Mouse (Mus musculus) embryonic stem cell, embryonic (primary cell): Measurements from ENCODE around the gene Vps37d.

Source experiments
- CTCF ChIA-PET, 4 experiments: fragments of 300-600 bp in 2 of 4; fragments of 350-600 bp in 2 of 4; sonication (Branson Sonifier 250); formaldehyde crosslinking; loops; one replicate each; lab custom pipeline; 2022; ENCODE audit warnings: inconsistent platforms in 2 of 4; lab: Charles Lee
- POLR2A ChIA-PET, 4 experiments: fragments of 300-600 bp in 2 of 4; fragments of 350-600 bp in 2 of 4; sonication (Branson Sonifier 250); formaldehyde crosslinking; loops; one replicate each; lab custom pipeline; 2022; ENCODE audit warnings: antibody characterized with exemption in 4 of 4, inconsistent platforms in 1 of 4; lab: Charles Lee

The Vps37d gene

GRCm38 (mm10) chr5:135063629-135064381 lies 14.3 kb downstream of the Vps37d start, which contains the start of gene Dnajc30:
Gene Dnajc30, plus strand, starts transcription at chr5:135064202.
- POLR2A ChIA-PET: interaction anchor here in 3 of 4 experiments (0.5 to 3.0 kb wide), 17 partner anchors 9 to 463 kb away, joined by 3 to 14 read pairs (median 3); partner anchors contain the start of genes Abhd11 (in 2 of the 3), Vps37d (in 2 of the 3), Stx1a (in 1 of the 3) and Tbl2 (in 1 of the 3)
- CTCF ChIA-PET: interaction anchor here in 3 of 4 experiments (0.6 to 1.7 kb wide), 9 partner anchors 9 to 258 kb away, joined by 3 to 8 read pairs (median 4); no protein-coding TSS in a partner anchor

DNA sequence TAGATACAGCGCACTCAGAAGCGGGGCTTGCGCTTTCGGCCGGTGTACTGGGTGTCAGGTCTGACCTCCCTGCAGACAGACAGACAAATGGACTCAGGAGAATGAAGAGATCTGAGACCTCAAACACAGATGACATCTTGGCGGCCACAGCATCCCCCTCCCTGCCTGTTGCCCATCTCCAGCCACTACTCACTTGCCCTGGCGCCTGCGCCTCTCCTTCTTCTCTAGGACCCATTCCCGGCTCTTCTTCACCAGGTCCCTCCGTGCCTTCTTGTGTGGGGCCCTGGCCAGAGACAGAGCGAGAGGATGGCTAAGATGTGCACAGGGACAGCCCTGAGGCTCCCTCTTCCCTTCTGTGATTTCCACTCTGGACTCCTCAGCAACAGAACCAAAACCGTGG lies 24.7 kb downstream of the Vps37d start:
- CTCF ChIA-PET: interaction anchor here in 1 of 4 experiments (0.9 kb wide), 1 partner anchor 11 kb away, joined by 3 read pairs; no protein-coding TSS in a partner anchor
- POLR2A ChIA-PET: interaction anchor here in 3 of 4 experiments (0.8 to 4.6 kb wide), 9 partner anchors 9 to 146 kb away, joined by 3 to 22 read pairs (median 4); partner anchors contain the start of gene Abhd11 (in 1 of the 3)

DNA sequence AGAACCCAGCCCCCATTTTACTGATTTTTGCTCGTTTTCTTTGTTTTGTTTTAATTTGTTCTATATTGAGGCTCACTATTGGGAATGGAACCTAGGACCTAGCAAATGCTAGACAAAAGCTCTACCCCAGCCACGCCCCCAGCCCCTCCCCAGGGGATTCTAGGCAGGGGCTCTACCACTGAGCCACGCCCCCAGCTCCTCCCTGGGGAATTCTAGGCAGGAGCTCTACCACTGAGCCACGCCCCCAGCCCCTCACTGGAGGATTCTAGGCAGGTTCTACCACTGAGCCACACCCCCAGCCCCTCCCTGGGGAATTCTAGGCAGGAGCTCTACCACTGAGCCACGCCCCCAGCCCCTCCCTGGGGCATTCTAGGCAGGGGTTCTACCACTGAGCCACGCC lies 28.8 kb downstream of the Vps37d start:
- POLR2A ChIA-PET: interaction anchor here in 3 of 4 experiments (0.6 to 4.6 kb wide), 16 partner anchors 8 to 216 kb away, joined by 3 to 22 read pairs (median 4); partner anchors contain the start of genes Abhd11 (in 2 of the 3), Cldn3 (in 1 of the 3) and Stx1a (in 1 of the 3)
- CTCF ChIA-PET: interaction anchor here in 2 of 4 experiments (1.4 to 3.8 kb wide), 5 partner anchors 14 to 142 kb away, joined by 4 to 9 read pairs (median 5); no protein-coding TSS in a partner anchor

DNA sequence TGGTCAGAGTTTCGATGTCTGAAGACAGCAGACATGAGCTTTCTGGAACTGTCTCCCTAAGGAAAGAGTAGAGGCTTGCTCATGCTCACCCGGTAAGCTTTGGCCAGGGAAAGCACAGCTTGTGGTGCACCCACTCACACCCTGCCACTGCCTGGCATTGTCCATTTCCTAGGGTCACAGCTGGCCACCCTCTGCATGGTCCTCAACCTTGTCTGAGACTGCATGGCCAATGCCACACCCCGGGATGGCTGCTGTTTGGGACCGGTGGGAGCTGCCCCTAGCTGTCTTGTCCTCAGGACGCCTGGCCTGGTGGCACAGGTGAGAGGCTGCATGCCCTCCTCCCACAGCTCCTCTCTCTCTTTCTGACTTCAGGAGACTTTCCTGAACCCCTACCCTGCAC lies 29.5 kb downstream of the Vps37d start:
- ChIA-PET POLR2A (interaction anchor here in 3 of 4 experiments (0.6 to 3.1 kb wide), 13 partner anchors 9 to 141 kb away, joined by 3 to 17 read pairs (median 4); partner anchors contain the start of genes Abhd11 (in 2 of the 3), Cldn3 (in 1 of the 3), Mlxipl (in 1 of the 3) and Stx1a (in 1 of the 3)), CTCF (interaction anchor here in 2 of 4 experiments (1.4 to 3.8 kb wide), 3 partner anchors 13 to 141 kb away, joined by 4 to 9 read pairs (median 5); no protein-coding TSS in a partner anchor)

DNA sequence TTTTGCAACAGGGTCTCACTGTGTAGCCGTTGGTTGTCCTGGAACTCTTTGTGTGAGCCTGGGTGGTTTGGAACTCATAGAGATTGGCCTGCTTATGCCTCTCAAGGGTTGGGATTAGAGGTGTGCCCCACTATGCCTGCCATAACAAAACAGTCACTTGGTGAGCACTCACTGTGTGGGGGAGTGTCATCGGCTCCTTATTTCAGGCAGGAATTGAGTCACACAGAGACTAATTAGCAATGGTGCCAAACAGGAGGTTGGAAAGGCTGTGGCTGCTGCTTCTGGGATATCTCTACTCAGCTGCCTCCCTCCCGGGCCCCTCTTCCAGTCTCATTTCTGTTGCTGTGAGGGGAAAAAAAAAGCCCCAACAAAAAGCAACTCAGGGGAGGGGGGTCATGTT lies 33.5 kb downstream of the Vps37d start:
- CTCF ChIA-PET: interaction anchor here in 2 of 4 experiments (0.7 to 2.1 kb wide), 2 partner anchors 10 to 137 kb away, joined by 6 to 7 read pairs; no protein-coding TSS in a partner anchor
- POLR2A ChIA-PET: interaction anchor here in 1 of 4 experiments (0.9 kb wide), 1 partner anchor 28 kb away, joined by 4 read pairs; no protein-coding TSS in a partner anchor

GRCm38 (mm10) chr5:135042105-135042788 lies 35.8 kb downstream of the Vps37d start:
- POLR2A ChIA-PET: interaction anchor here (0.6 to 3.8 kb wide), 50 partner anchors 8 to 402 kb away, joined by 3 to 54 read pairs (median 4); partner anchors contain the start of genes Abhd11 (in 3 of the 4), Stx1a (in 3 of the 4), Bud23 (in 2 of the 4) and Cldn3 (in 2 of the 4)
- CTCF ChIA-PET: interaction anchor here (0.6 to 2.5 kb wide), 26 partner anchors 9 to 355 kb away, joined by 3 to 24 read pairs (median 4); partner anchors contain the start of genes Abhd11 (in 1 of the 4), Limk1 (in 1 of the 4) and Vps37d (in 1 of the 4)

DNA sequence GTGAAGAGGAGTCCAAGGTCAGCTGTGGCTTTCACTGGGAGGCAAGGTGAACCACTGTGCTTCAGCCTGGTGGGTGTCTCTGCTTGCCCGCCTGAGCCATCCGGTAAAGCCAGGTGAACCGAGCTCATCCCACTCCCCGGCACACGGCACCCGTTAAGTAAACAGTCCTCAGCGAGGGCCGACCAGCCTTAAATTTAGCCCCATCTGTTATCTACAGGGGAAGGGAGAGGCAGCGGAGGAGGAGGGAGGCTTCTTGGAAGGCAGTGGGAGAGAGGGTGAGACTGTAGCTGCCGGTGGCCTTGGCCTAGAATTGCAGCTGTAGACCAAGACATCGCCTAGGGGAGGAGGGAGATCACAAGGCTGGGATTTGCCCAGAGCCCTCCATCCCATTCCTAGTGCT lies 37.3 kb downstream of the Vps37d start:
- POLR2A ChIA-PET: interaction anchor here in 3 of 4 experiments (0.6 to 3.8 kb wide), 26 partner anchors 9 to 119 kb away, joined by 3 to 54 read pairs (median 4); partner anchors contain the start of genes Abhd11 (in 3 of the 3), Stx1a (in 2 of the 3), Cldn3 (in 1 of the 3) and Cldn4 (in 1 of the 3)
- CTCF ChIA-PET: interaction anchor here (0.6 to 2.5 kb wide), 10 partner anchors 18 to 390 kb away, joined by 3 to 24 read pairs (median 3); partner anchors contain the start of genes Stx1a (in 1 of the 4) and Vps37d (in 1 of the 4)

GRCm38 (mm10) chr5:135040059-135040458 lies 38.0 kb downstream of the Vps37d start:
- ChIA-PET CTCF (interaction anchor here in 3 of 4 experiments (0.6 to 2.3 kb wide), 6 partner anchors 24 to 133 kb away, joined by 3 to 10 read pairs (median 5); partner anchors contain the start of gene Abhd11 (in 1 of the 3)), POLR2A (interaction anchor here (0.5 to 3.8 kb wide), 19 partner anchors 11 to 186 kb away, joined by 3 to 54 read pairs (median 5); partner anchors contain the start of genes Abhd11 (in 3 of the 4), Stx1a (in 2 of the 4), Cldn3 (in 1 of the 4) and Cldn4 (in 1 of the 4))

GRCm38 (mm10) chr5:135039541-135039940 lies 38.5 kb downstream of the Vps37d start:
- ChIA-PET POLR2A (interaction anchor here in 3 of 4 experiments (0.5 to 3.8 kb wide), 9 partner anchors 12 to 186 kb away, joined by 3 to 54 read pairs (median 4); partner anchors contain the start of genes Stx1a (in 2 of the 3) and Abhd11 (in 1 of the 3)), CTCF (interaction anchor here in 3 of 4 experiments (0.6 to 1.8 kb wide), 6 partner anchors 16 to 132 kb away, joined by 3 to 6 read pairs (median 4); partner anchors contain the start of genes Abhd11 (in 1 of the 3) and Stx1a (in 1 of the 3))

GRCm38 (mm10) chr5:135037946-135038345 lies 40.1 kb downstream of the Vps37d start:
- CTCF ChIA-PET: interaction anchor here in 2 of 4 experiments (0.6 to 0.7 kb wide), 3 partner anchors 22 to 289 kb away, joined by 3 to 4 read pairs (median 4); no protein-coding TSS in a partner anchor
- POLR2A ChIA-PET: interaction anchor here in 1 of 4 experiments (1.0 to 1.1 kb wide), 2 partner anchors 11 to 29 kb away, joined by 4 read pairs; partner anchors contain the start of gene Abhd11

- POLR2A ChIA-PET: interaction anchor here in 3 of 4 experiments (0.5 to 1.7 kb wide), 11 partner anchors 12 to 244 kb away, joined by 3 to 6 read pairs (median 3); partner anchors contain the start of genes Abhd11 (in 2 of the 3), Cldn3 (in 1 of the 3) and Stx1a (in 1 of the 3)
- CTCF ChIA-PET: interaction anchor here (0.8 to 1.6 kb wide), 10 partner anchors 10 to 128 kb away, joined by 3 to 6 read pairs (median 4); partner anchors contain the start of genes Vps37d (in 2 of the 4) and Stx1a (in 1 of the 4)
These were observed 42.3 kb downstream of the Vps37d start for GRCm38 (mm10) chr5:135035608-135036359.

- ChIA-PET POLR2A (interaction anchor here in 3 of 4 experiments (0.5 to 1.2 kb wide), 6 partner anchors 8 to 243 kb away, joined by 3 to 4 read pairs (median 3); partner anchors contain the start of genes Abhd11 (in 1 of the 3) and Stx1a (in 1 of the 3)), CTCF (interaction anchor here (0.6 to 1.6 kb wide), 27 partner anchors 8 to 691 kb away, joined by 3 to 16 read pairs (median 4); partner anchors contain the start of genes Stx1a (in 3 of the 4) and Vps37d (in 1 of the 4))
These were observed 43.5 kb downstream of the Vps37d start for GRCm38 (mm10) chr5:135034593-135034992.

DNA sequence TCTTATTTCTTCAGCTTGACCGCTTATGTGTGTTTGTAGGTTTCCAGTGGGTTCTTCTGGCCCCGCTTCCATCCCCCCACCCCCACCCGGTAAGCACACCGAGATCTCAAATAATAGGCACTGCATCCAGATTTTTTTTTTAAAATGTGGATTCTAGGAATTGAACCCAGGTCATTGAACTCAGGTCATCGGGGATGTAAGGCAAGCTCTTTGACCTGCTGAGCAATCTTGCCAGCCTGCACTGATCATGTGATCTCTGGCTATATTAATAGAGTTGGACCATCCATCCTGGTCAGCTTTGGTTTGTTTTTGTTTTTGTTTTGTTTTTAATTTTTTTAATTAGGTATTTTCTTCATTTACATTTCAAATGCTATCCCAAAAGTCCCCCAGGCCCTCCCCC lies 45.5 kb downstream of the Vps37d start:
- POLR2A ChIA-PET: interaction anchor here in 3 of 4 experiments (0.6 to 1.6 kb wide), 7 partner anchors 8 to 788 kb away, joined by 3 to 7 read pairs (median 4); partner anchors contain the start of genes Abhd11 (in 1 of the 3) and Stx1a (in 1 of the 3)
- CTCF ChIA-PET: interaction anchor here in 3 of 4 experiments (0.6 to 1.4 kb wide), 9 partner anchors 9 to 597 kb away, joined by 3 to 7 read pairs (median 3); partner anchors contain the start of genes Fkbp6 (in 1 of the 3) and Vps37d (in 1 of the 3)

DNA sequence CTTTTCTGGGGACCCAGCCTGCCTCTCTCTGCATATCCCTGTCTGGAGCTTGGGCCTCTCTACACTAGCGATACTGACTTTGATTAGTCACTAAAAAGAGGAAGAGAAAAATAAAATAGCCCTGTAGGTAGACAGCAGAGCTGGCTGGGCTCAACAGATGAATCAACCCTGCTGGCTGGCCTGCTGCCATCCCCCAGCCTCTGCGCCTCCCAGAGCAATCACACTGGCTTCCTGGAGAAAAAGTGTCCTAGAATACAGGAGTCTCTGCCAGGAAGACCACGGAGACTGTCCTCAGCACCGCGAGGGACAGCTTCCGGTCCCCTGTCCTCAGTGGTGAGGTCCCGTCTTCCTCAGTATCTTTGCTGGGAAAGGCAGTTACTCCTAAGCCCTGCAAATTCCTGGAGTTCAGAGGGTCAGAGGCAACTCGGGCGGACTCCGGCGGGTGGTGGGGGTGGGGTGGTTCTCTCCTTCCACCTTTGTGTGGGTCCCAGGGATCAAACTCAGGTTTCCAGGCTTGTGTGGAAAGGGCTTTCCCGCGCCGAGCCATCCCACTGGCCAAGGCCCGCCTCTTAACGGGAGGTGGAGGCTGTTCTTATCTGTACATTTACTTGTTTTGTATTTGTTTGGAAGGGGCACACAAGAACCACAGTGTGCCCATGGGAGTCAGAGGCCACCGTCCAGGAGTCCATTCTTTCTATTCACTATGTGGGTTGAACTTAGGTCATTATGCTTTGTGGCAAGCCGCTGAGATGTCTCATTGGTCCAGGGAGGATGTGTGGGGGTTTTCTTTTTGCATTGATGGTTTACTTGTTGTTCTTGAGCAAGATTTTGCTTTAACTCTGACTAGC lies 48.8 kb downstream of the Vps37d start:
- POLR2A ChIA-PET: no interaction called here
- CTCF ChIA-PET: interaction anchor here in 2 of 4 experiments (1.5 to 1.6 kb wide), 2 partner anchors 14 kb away, joined by 4 to 7 read pairs; no protein-coding TSS in a partner anchor
